Mouse (Mus musculus) liver, embryonic 16.5 days (tissue): ENCODE data around the gene Sp4. TPM values are rescaled to one million over a fixed set of nuclear protein-coding genes. Genes with fewer than 3 reads are reported as not detected.

ENCODE experiments used
- polyA plus RNA-seq: library from polyadenylated mRNA; unstranded; fragments of >200 nt; fragmentation: Nextera tagmentation; extraction: Ambion mirVana; gene quantifications from 2 replicates; pipeline ENCODE4 v1.2.1, GENCODE M21; 2015

Sp4 gene
- polyA plus RNA-seq, 1 experiment from 2014 or later = 5.7 TPM

Other genes starting within 250 kb of the Sp4 start
- gene Dnah11, start 102.4 kb downstream of the Sp4 start, polyA plus RNA-seq = 0.06 and 0.17 TPM in 2 replicates